Mouse (Mus musculus) retina, adult 2 months (tissue): ENCODE results near the gene Anks1b.

ENCODE experiments used
- DNase-seq: peaks from one replicate; pipeline ENCODE4 v3.0.0-alpha.2; 2012; ENCODE audit warnings: low read depth, low spot score

Anks1b gene

GRCm38 (mm10) chr10:90809911-90810590, 936.7 kb downstream of the Anks1b start:
- no peak for DNase-seq

GRCm38 (mm10) chr10:90811446-90811845, 938.1 kb downstream of the Anks1b start:
- no peak for DNase-seq

- DNase-seq: no peak
Measured at GRCm38 (mm10) chr10:90813326-90813725, 940.0 kb downstream of the Anks1b start.

- no peak for DNase-seq
Measured at GRCm38 (mm10) chr10:90814412-90814811, 941.1 kb downstream of the Anks1b start.

GRCm38 (mm10) chr10:90818246-90818937, 945.1 kb downstream of the Anks1b start:
- no peak for DNase-seq

- DNase-seq: no peak
Measured at GRCm38 (mm10) chr10:90823438-90823837, 950.1 kb downstream of the Anks1b start.

- DNase-seq: no peak
Measured at GRCm38 (mm10) chr10:90824692-90825091, 951.4 kb downstream of the Anks1b start.

- DNase-seq: no peak
Measured at GRCm38 (mm10) chr10:90826939-90827338, 953.6 kb downstream of the Anks1b start.

GRCm38 (mm10) chr10:90828581-90829393, 955.5 kb downstream of the Anks1b start:
- DNase-seq: no peak

- no peak for DNase-seq
Measured at GRCm38 (mm10) chr10:90829394-90830267, 956.3 kb downstream of the Anks1b start.

- no peak for DNase-seq
Measured at GRCm38 (mm10) chr10:90830268-90830585, 956.9 kb downstream of the Anks1b start.

- DNase-seq: no peak
Measured at GRCm38 (mm10) chr10:90830591-90831287, 957.4 kb downstream of the Anks1b start.

- DNase-seq: no peak
Measured at GRCm38 (mm10) chr10:90831288-90831626, 957.9 kb downstream of the Anks1b start.

GRCm38 (mm10) chr10:90834306-90834705, 961.0 kb downstream of the Anks1b start:
- no peak for DNase-seq

GRCm38 (mm10) chr10:90835195-90835594, 961.9 kb downstream of the Anks1b start:
- DNase-seq: no peak

GRCm38 (mm10) chr10:90839611-90840335, 966.5 kb downstream of the Anks1b start:
- DNase-seq: no peak

GRCm38 (mm10) chr10:90842398-90842797, 969.1 kb downstream of the Anks1b start:
- no peak for DNase-seq

GRCm38 (mm10) chr10:90851077-90851476, 977.8 kb downstream of the Anks1b start:
- no peak for DNase-seq

GRCm38 (mm10) chr10:90851999-90852398, 978.7 kb downstream of the Anks1b start:
- no peak for DNase-seq

- no peak for DNase-seq
Measured at GRCm38 (mm10) chr10:90852432-90852831, 979.1 kb downstream of the Anks1b start.
